Mouse (Mus musculus) megakaryocyte, adult 5-6 weeks (primary cell): ENCODE measurements around the gene Kcne2. TPM values are rescaled to one million over a fixed set of nuclear protein-coding genes. Genes with fewer than 3 reads are reported as not detected.

Source experiments
- ATAC-seq: 2 replicates; pipeline ENCODE4 v1.8.0; 2016; ENCODE audit warnings: mild to moderate bottlenecking, inconsistent platforms; ENCODE audit not compliant: poor library complexity, severe bottlenecking
- total RNA-seq, 2 experiments: library from RNA; stranded (forward) in 1 of 2; stranded (reverse) in 1 of 2; fragments of 153-499, 151-499 nt in 1 of 2; fragments of 221-1000, 200-1000 nt in 1 of 2; gene quantifications; 2 replicates each; pipeline versions ENCODE4 v1.2.3 to v1.2.4; 2015 to 2017

Gene Kcne2
- total RNA-seq (2015) (not detected in 2 replicates), total RNA-seq (2017) (not detected in 2 replicates)

DNA sequence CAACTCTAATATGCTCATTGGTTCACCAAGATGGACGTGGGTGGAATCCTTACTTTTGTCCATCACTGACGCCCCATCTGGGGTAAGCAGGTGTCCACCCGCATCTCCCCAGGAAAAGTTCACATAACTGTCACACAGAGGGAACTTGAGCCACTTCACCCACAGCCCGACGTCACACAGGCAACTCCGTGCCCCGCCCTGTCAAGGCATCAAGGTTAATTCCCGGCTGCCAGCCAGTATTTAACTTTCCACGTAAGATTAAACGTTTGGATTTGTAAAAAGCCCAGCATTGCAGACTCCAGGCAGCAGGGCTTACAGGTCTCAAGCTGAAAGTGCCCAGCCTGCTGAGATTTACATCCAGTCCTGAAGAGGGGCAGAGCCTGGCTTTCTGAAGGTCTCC, at the start of gene Kcne2:
Kcne2 (plus strand) TSS at position 289 of the 400 bp plus-strand sequence.
- no peak for ATAC-seq

- no peak for ATAC-seq
Observed at GRCm38 (mm10) chr16:92245909-92246308, 46.3 kb upstream of the Kcne2 start.

GRCm38 (mm10) chr16:92246974-92247373, 45.2 kb upstream of the Kcne2 start:
- no peak for ATAC-seq

DNA sequence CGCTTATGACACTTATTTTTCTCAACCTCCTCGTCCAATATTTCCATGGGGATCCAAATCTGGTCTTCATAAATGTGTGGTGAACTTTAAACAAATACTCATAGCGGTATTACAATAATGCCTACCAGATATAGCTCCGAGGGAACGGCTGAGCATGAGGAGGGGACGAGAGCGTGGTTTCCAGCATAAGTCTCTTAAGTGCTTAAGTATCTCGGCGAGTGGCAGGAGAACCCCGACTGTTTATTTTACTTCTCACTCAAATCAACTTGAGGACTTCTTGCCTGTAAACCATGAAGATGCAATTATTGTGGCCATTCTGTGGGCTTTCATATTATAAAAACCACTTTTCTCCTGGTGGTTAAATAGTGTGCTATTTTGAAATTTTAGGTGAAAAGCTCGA, 44.5 kb upstream of the Kcne2 start:
- ATAC-seq = no peak

GRCm38 (mm10) chr16:92249681-92250080, 42.5 kb upstream of the Kcne2 start:
- ATAC-seq = no peak

DNA sequence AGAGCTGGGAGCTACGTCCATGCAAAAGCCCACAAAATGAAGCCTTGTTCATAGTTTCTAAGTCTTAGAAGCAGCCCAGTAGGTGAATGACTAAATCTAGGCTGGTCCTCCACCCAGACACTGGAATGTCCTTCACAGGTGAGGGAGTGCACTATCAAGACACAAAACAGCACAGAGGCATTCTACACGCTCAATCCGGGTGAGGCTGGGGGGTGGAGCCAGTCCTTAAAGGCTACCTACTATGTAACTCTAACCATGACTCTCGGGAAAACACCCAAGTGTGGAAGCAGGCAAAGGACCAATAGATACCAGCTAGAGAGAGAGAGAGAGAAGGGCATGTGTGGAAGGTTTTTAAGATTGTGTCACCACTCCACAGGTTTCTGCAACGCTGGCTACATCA, 41.7 kb upstream of the Kcne2 start:
- no peak for ATAC-seq

DNA sequence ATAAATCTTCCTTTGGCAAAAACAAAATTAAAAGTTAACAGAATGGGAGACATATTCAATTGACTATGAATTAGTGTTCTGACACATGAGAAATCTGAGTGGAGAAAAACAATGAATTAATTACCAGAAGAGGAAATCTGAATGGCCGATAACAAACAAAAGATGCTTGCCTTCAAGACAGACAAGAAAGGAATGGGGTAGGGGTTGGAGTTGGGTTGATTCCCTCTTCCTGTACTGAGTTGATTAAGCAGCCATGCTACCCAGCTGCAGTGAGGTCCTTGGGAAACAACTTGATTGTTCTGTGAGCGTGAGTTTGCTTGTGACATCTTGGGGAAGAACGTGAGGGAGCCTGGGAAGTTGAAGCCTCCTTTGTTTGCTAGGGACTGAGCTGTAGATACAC, 37.9 kb upstream of the Kcne2 start:
- ATAC-seq = no peak

DNA sequence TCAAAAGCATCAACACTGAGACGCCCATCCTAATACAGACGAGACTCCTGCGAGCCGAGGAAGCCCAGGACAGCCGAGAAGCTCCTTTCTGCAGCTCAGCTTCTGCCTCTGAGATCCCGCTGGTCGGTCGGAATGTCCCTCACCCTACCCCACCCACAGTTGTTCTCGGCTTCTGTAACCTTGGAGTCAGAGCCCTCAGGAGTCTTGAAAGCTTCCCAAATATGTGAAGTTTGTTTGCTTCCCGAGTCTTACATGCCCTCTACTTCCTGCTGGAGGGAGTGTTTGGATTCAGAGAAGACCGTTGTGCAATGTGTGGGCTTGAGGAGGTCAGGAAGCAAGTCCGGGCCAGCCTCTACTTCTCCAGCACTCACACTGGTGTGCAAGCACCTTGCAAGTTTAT, 24.3 kb upstream of the Kcne2 start:
- ATAC-seq = no peak

- ATAC-seq = no peak
Observed at GRCm38 (mm10) chr16:92274516-92274915, 17.7 kb upstream of the Kcne2 start.

GRCm38 (mm10) chr16:92275526-92275925, 16.7 kb upstream of the Kcne2 start:
- ATAC-seq = no peak

- no peak for ATAC-seq
Observed at GRCm38 (mm10) chr16:92282671-92283070, 9.5 kb upstream of the Kcne2 start.

GRCm38 (mm10) chr16:92285068-92285467, 7.1 kb upstream of the Kcne2 start:
- no peak for ATAC-seq

- peak; percentile 78 for ATAC-seq
Observed at GRCm38 (mm10) chr16:92286609-92287008, 5.6 kb upstream of the Kcne2 start.

DNA sequence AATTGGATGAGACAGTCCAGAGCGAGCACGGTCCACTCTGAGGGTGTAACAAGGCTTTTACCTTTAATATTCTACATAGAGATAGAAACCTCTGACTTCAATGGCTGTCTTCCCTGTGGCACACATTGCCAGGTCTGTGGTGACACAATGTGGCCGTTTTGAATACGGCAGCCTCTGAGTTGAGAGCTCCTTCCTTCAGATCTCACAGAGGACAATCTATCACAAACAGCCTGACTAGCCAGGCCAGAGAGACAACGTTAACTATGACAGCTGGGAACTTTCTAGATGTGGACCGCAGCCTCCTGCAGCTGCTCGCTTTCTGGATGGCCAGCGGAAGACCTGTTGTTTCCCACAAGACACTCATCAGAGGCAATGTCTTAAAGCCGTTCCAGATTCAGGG, 3.4 kb upstream of the Kcne2 start:
- no peak for ATAC-seq

GRCm38 (mm10) chr16:92290045-92290444, 2.1 kb upstream of the Kcne2 start:
- ATAC-seq = no peak

GRCm38 (mm10) chr16:92294267-92294970, 2.2 kb downstream of the Kcne2 start:
- ATAC-seq = no peak

- no peak for ATAC-seq
Observed at GRCm38 (mm10) chr16:92295328-92295727, 3.1 kb downstream of the Kcne2 start.

- peak; percentile 93 for ATAC-seq
Observed at GRCm38 (mm10) chr16:92300649-92301411, 8.6 kb downstream of the Kcne2 start, which contains the start of gene Smim11. Gene Smim11 (plus strand): TSS chr16:92301286.

GRCm38 (mm10) chr16:92301412-92301806, 9.2 kb downstream of the Kcne2 start:
- ATAC-seq = peak; percentile 53

DNA sequence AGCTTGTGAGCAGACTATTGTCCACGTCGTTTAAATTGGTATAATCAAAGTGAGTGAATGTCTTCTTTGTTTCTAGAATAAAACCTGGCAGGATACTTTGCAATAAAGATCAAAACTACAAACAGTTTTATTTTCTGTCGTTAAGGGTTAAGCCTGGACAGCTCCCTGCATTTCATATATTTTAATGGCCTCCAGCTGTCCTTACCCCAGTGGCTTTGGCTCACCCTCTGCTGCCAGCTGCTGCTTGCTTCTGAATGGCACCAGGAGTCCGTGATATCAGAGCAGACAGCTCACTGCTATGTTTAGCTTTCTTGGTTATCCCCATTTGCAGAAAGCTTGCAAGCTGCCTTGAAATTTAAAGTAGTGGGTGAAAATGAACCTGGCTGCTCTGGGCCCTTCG, 9.8 kb downstream of the Kcne2 start:
- ATAC-seq = no peak

- ATAC-seq = no peak
Observed at GRCm38 (mm10) chr16:92302506-92302905, 10.3 kb downstream of the Kcne2 start.

DNA sequence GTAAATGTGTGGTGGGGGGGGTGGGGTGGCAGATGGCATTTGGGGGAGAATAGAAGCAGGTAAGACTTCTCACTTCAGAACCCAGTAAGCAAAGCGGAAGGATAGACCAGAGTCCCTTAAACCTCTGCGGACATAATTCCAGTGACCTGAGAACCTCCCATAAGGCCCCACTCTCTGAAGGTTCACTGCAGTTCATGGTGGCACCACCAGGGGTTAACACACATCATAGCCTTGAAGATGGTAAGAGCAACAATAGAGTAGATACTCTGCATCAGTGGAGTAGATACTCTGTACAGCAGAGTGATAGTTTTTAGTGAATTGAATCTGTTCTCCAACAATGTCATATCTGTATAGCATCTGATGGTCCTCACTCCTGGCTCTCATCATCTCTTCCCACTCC, 13.3 kb downstream of the Kcne2 start:
- ATAC-seq = no peak
